In the genomic region with DNA sequence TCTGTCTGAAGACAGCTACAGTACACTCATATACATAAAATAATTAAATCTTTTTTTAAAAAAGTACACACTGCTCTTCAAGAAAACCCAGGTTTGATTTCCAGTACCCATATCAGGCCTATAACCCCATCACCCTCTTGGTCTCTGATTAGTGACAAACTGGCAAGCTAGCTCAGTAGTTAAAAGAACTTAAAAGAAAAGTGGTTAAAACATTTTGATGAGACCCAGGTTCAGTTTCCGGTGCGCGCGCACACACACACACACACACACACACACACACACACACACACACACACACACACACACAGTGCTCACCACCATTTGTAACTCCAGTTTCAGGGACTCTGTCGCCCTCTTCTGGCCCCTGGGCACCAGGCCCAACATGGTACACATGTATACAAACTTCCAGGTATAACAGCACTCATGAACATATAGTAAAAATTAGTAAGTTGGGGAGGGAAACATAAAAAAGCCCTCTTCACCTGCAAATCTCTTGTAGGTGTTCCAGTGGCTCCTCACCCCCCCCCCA, we compare ENCODE assay signal across 10 mouse cellular contexts. TPM values are rescaled to one million over a fixed set of nuclear protein-coding genes. Genes with fewer than 3 reads are reported as not detected.
DNase-seq lines count a peak whose midpoint lies in the region; ATAC-seq and TF ChIP-seq lines count a peak whose summit lies in the region.
"Had no signal": no experiment of that assay in that cellular context is flagged by ENCODE, and none has a peak within 500 bp of the region (broad histone marks: within the 10 kb centered on the region; RNA-seq: fewer than 3 reads in every experiment).

No protein-coding gene starts in this region.

- no peaks in the 10 kb centered on the region for H3K9me3 ChIP-seq in forebrain, embryonic 14.5 days (replicated peaks; ENCODE audit: control insufficient read depth, low read length)
- H3K9me3 ChIP-seq in forebrain, embryonic 15.5 days: peaks cover 3% of the 10 kb centered on the region; the same call in 1 of the 2 replicates
- peaks cover 2% of the 10 kb centered on the region; the same call in 1 of the 2 replicates for H3K9me3 ChIP-seq in midbrain, embryonic 11.5 days (ENCODE audit: control insufficient read depth, low read length)
- no peaks in the 10 kb centered on the region; the same call in 1 of the 2 replicates for H3K9me3 ChIP-seq in midbrain, embryonic 10.5 days (replicated peaks)
- H3K9me3 ChIP-seq in stomach, postnatal 0 days (ENCODE audit: control insufficient read depth, low read length): no peaks in the 10 kb centered on the region
- no peaks in the 10 kb centered on the region for H3K9me3 ChIP-seq in hindbrain, embryonic 16.5 days (ENCODE audit: control insufficient read depth, low read length)
- H3K9me3 ChIP-seq: embryonic facial prominence, embryonic 12.5 days; liver, embryonic 15.5 days had no signal

- no peak overlapping the region for H3K4me3 ChIP-seq in forebrain, embryonic 14.5 days (ENCODE audit: low read depth, low read length)
- no peak overlapping the region for H3K4me3 ChIP-seq in forebrain, embryonic 15.5 days
- no peak overlapping the region for H3K4me3 ChIP-seq in midbrain, embryonic 11.5 days (ENCODE audit: low read depth, low read length)
- H3K4me3 ChIP-seq in midbrain, embryonic 10.5 days: no peak overlapping the region
- H3K4me3 ChIP-seq in cortical plate, adult 2 months (ENCODE audit: insufficient read depth, low read length): no peak overlapping the region
- no peak overlapping the region for H3K4me3 ChIP-seq in stomach, postnatal 0 days (ENCODE audit: low read depth, low read length)
- H3K4me3 ChIP-seq in hindbrain, embryonic 16.5 days (ENCODE audit: low read length): no peak overlapping the region
- H3K4me3 ChIP-seq: embryonic facial prominence, embryonic 12.5 days; liver, embryonic 15.5 days had no signal

- H3K36me3 ChIP-seq in forebrain, embryonic 14.5 days (ENCODE audit: control insufficient read depth, insufficient read depth, low read length): peaks cover 23% of the 10 kb centered on the region
- H3K36me3 ChIP-seq in forebrain, embryonic 15.5 days: peaks cover 15% of the 10 kb centered on the region
- H3K36me3 ChIP-seq in midbrain, embryonic 11.5 days (ENCODE audit: control insufficient read depth, insufficient read depth, low read length): peaks cover 3% of the 10 kb centered on the region; the same call in 1 of the 2 replicates
- H3K36me3 ChIP-seq in midbrain, embryonic 10.5 days: peaks cover 32% of the 10 kb centered on the region
- peaks cover 4% of the 10 kb centered on the region; the same call in 1 of the 2 replicates for H3K36me3 ChIP-seq in stomach, postnatal 0 days (ENCODE audit: control insufficient read depth, insufficient read depth, low read length)
- peaks cover 9% of the 10 kb centered on the region for H3K36me3 ChIP-seq in hindbrain, embryonic 16.5 days (ENCODE audit: control insufficient read depth, insufficient read depth, low read length)

- H3K9ac ChIP-seq in forebrain, embryonic 14.5 days (ENCODE audit: low read length): no peak overlapping the region
- no peak overlapping the region for H3K9ac ChIP-seq in forebrain, embryonic 15.5 days (replicated peaks)
- H3K9ac ChIP-seq in midbrain, embryonic 11.5 days (ENCODE audit: low read length): no peak overlapping the region
- no peak overlapping the region for H3K9ac ChIP-seq in stomach, postnatal 0 days (ENCODE audit: low read length)
- H3K9ac ChIP-seq in hindbrain, embryonic 16.5 days (ENCODE audit: low read depth, low read length): no peak overlapping the region
- H3K9ac ChIP-seq: embryonic facial prominence, embryonic 12.5 days; liver, embryonic 15.5 days had no signal

- H3K27me3 ChIP-seq in forebrain, embryonic 14.5 days (replicated peaks; ENCODE audit: control insufficient read depth, insufficient read depth, low read length): no peaks in the 10 kb centered on the region
- no peaks in the 10 kb centered on the region for H3K27me3 ChIP-seq in forebrain, embryonic 15.5 days
- no peaks in the 10 kb centered on the region for H3K27me3 ChIP-seq in midbrain, embryonic 11.5 days (ENCODE audit: control insufficient read depth, insufficient read depth, low read length)
- H3K27me3 ChIP-seq in midbrain, embryonic 10.5 days (ENCODE audit: low read depth, poor library complexity, severe bottlenecking): no peaks in the 10 kb centered on the region
- H3K27me3 ChIP-seq in stomach, postnatal 0 days (ENCODE audit: control insufficient read depth, insufficient read depth, low read length): no peaks in the 10 kb centered on the region
- H3K27me3 ChIP-seq in hindbrain, embryonic 16.5 days (replicated peaks; ENCODE audit: control insufficient read depth, insufficient read depth, low read length): no peaks in the 10 kb centered on the region
- H3K27me3 ChIP-seq: embryonic facial prominence, embryonic 12.5 days; liver, embryonic 15.5 days had no signal

- no peak for TF ChIP-seq POLR2A in cortical plate, adult 2 months (IDR thresholded peaks at IDR 0.05; ENCODE audit: extremely low read depth, insufficient read depth, low read length)

- no peak overlapping the region for H3K4me2 ChIP-seq in forebrain, embryonic 14.5 days (ENCODE audit: low read length)
- no peak overlapping the region for H3K4me2 ChIP-seq in forebrain, embryonic 15.5 days (replicated peaks)
- H3K4me2 ChIP-seq in midbrain, embryonic 11.5 days: no peak overlapping the region
- H3K4me2 ChIP-seq in stomach, postnatal 0 days (replicated peaks; ENCODE audit: low read depth): no peak overlapping the region
- H3K4me2 ChIP-seq in hindbrain, embryonic 16.5 days (ENCODE audit: low read length): no peak overlapping the region
- H3K4me2 ChIP-seq: embryonic facial prominence, embryonic 12.5 days; liver, embryonic 15.5 days had no signal

- TF ChIP-seq CTCF in cortical plate, adult 2 months (IDR thresholded peaks at IDR 0.05; ENCODE audit: extremely low read depth, insufficient read depth, low read length): peak; percentile 40
- peak; percentile 80 for TF ChIP-seq CTCF in stomach, postnatal 0 days (IDR thresholded peaks at IDR 0.05; ENCODE audit: low read depth)

- peaks cover 5% of the 10 kb centered on the region for H3K4me1 ChIP-seq in forebrain, embryonic 14.5 days (ENCODE audit: control insufficient read depth, insufficient read depth, low read length)
- H3K4me1 ChIP-seq in forebrain, embryonic 15.5 days: peaks cover 11% of the 10 kb centered on the region
- peaks cover 6% of the 10 kb centered on the region for H3K4me1 ChIP-seq in midbrain, embryonic 11.5 days (ENCODE audit: control insufficient read depth, insufficient read depth, low read length)
- H3K4me1 ChIP-seq in midbrain, embryonic 10.5 days: peaks cover 13% of the 10 kb centered on the region
- no peaks in the 10 kb centered on the region for H3K4me1 ChIP-seq in cortical plate, adult 2 months (ENCODE audit: control insufficient read depth, insufficient read depth, low read length)
- H3K4me1 ChIP-seq in stomach, postnatal 0 days (replicated peaks; ENCODE audit: control insufficient read depth, insufficient read depth): no peaks in the 10 kb centered on the region
- H3K4me1 ChIP-seq in hindbrain, embryonic 16.5 days (ENCODE audit: control insufficient read depth, insufficient read depth, low read depth, low read length): peaks cover 7% of the 10 kb centered on the region

- no peak overlapping the region for H3K27ac ChIP-seq in forebrain, embryonic 14.5 days (ENCODE audit: low read depth, low read length)
- H3K27ac ChIP-seq in forebrain, embryonic 15.5 days (replicated peaks): no peak overlapping the region
- H3K27ac ChIP-seq in midbrain, embryonic 11.5 days (ENCODE audit: low read depth, low read length): no peak overlapping the region
- H3K27ac ChIP-seq in midbrain, embryonic 10.5 days (replicated peaks): no peak overlapping the region
- no peak overlapping the region for H3K27ac ChIP-seq in cortical plate, adult 2 months (ENCODE audit: insufficient read depth, low read length)
- H3K27ac ChIP-seq in stomach, postnatal 0 days (replicated peaks): no peak overlapping the region
- H3K27ac ChIP-seq in hindbrain, embryonic 16.5 days (ENCODE audit: low read depth, low read length): no peak overlapping the region
- H3K27ac ChIP-seq: embryonic facial prominence, embryonic 12.5 days; liver, embryonic 15.5 days had no signal

- 88% methylated on average over 5 of the region's 5 CpGs for WGBS in forebrain, embryonic 14.5 days
- 73% methylated on average over 5 of the region's 5 CpGs for WGBS in forebrain, embryonic 15.5 days
- WGBS in midbrain, embryonic 11.5 days: 87% methylated on average over 5 of the region's 5 CpGs
- WGBS in midbrain, embryonic 10.5 days: 73% methylated on average over 5 of the region's 5 CpGs
- 71% methylated on average over 4 of the region's 5 CpGs for WGBS in stomach, postnatal 0 days
- WGBS in hindbrain, embryonic 16.5 days: 78% methylated on average over 5 of the region's 5 CpGs

- no peak for TF ChIP-seq EP300 in stomach, postnatal 0 days (optimal IDR thresholded peaks at IDR 0.05)

- peak; percentile 30 for DNase-seq in forebrain, embryonic 14.5 days (ENCODE audit: low spot score)
- peak; percentile 45 for DNase-seq in midbrain, embryonic 11.5 days (ENCODE audit: low spot score, missing footprints)
- no peak for DNase-seq in midbrain, embryonic 10.5 days (ENCODE audit: low spot score)
- DNase-seq in stomach, postnatal 0 days (ENCODE audit: low spot score): peak; percentile 69
- no peak for DNase-seq in left cerebral cortex, adult 18-20 months (ENCODE audit: low spot score in 2 of 2)

- no peak for ATAC-seq in forebrain, embryonic 14.5 days
- ATAC-seq in forebrain, embryonic 15.5 days (replicated peaks): no peak
- ATAC-seq in midbrain, embryonic 11.5 days (ENCODE audit: low FRiP score): no peak
- no peak for ATAC-seq in stomach, postnatal 0 days (ENCODE audit: low FRiP score, low TSS enrichment)
- no peak for ATAC-seq in hindbrain, embryonic 16.5 days

RNA-seq across cellular contexts. Expression of a gene that starts 4.7 kb away (rescaled TPM):
- 3.0 and 5.2 TPM in 2 replicates for polyA plus RNA-seq in forebrain, embryonic 14.5 days (2014; fragmentation: Nextera tagmentation; extraction: Ambion mirVana)
- 3.8 and 4.0 TPM in 2 replicates for polyA plus RNA-seq in forebrain, embryonic 15.5 days (2015; fragmentation: Nextera tagmentation; extraction: Ambion mirVana)
- 1.4 and 2.3 TPM in 2 replicates for polyA plus RNA-seq in midbrain, embryonic 11.5 days (2014; fragmentation: Nextera tagmentation; extraction: Ambion mirVana)
- polyA plus RNA-seq in midbrain, embryonic 10.5 days (2016; fragmentation: Nextera tagmentation; extraction: Ambion mirVana): 1.8 and 2.3 TPM in 2 replicates
- polyA plus RNA-seq in cortical plate, adult 2 months (2012; rRNA removed): 8.8 and 10.4 TPM in 2 replicates
- 0.86 and 1.2 TPM in 2 replicates for polyA plus RNA-seq in stomach, postnatal 0 days (2015; fragmentation: Nextera tagmentation; extraction: Ambion mirVana)
- total RNA-seq in left cerebral cortex, adult 18-20 months (2021): 1 to 10 TPM; 7.1 to 8.0 TPM
- 3.3 and 4.3 TPM in 2 replicates for polyA plus RNA-seq in hindbrain, embryonic 16.5 days (2015; fragmentation: Nextera tagmentation; extraction: Ambion mirVana)

RNA-seq across cellular contexts. Expression of a gene that starts 10.4 kb away (rescaled TPM):
- polyA plus RNA-seq in forebrain, embryonic 14.5 days (2014; fragmentation: Nextera tagmentation; extraction: Ambion mirVana): 78.3 and 82.6 TPM in 2 replicates
- polyA plus RNA-seq in forebrain, embryonic 15.5 days (2015; fragmentation: Nextera tagmentation; extraction: Ambion mirVana): 146 and 149 TPM in 2 replicates
- 64.8 and 69.8 TPM in 2 replicates for polyA plus RNA-seq in midbrain, embryonic 11.5 days (2014; fragmentation: Nextera tagmentation; extraction: Ambion mirVana)
- 146 and 155 TPM in 2 replicates for polyA plus RNA-seq in midbrain, embryonic 10.5 days (2016; fragmentation: Nextera tagmentation; extraction: Ambion mirVana)
- 138 and 141 TPM in 2 replicates for polyA plus RNA-seq in cortical plate, adult 2 months (2012; rRNA removed)
- polyA plus RNA-seq in stomach, postnatal 0 days (2015; fragmentation: Nextera tagmentation; extraction: Ambion mirVana): 68.8 and 71.1 TPM in 2 replicates
- 100 to 1,000 TPM; 189 to 191 TPM for total RNA-seq in left cerebral cortex, adult 18-20 months (2021)
- 123 and 143 TPM in 2 replicates for polyA plus RNA-seq in hindbrain, embryonic 16.5 days (2015; fragmentation: Nextera tagmentation; extraction: Ambion mirVana)

RNA-seq across cellular contexts. Expression of a gene that starts 10.4 kb away (rescaled TPM):
- polyA plus RNA-seq in forebrain, embryonic 14.5 days (2014; fragmentation: Nextera tagmentation; extraction: Ambion mirVana): 45.9 and 46.0 TPM in 2 replicates
- 57.8 and 62.0 TPM in 2 replicates for polyA plus RNA-seq in forebrain, embryonic 15.5 days (2015; fragmentation: Nextera tagmentation; extraction: Ambion mirVana)
- 31.9 and 32.7 TPM in 2 replicates for polyA plus RNA-seq in midbrain, embryonic 11.5 days (2014; fragmentation: Nextera tagmentation; extraction: Ambion mirVana)
- polyA plus RNA-seq in midbrain, embryonic 10.5 days (2016; fragmentation: Nextera tagmentation; extraction: Ambion mirVana): 39.4 and 43.5 TPM in 2 replicates
- polyA plus RNA-seq in cortical plate, adult 2 months (2012; rRNA removed): 71.3 and 77.3 TPM in 2 replicates
- polyA plus RNA-seq in stomach, postnatal 0 days (2015; fragmentation: Nextera tagmentation; extraction: Ambion mirVana): 41.7 and 41.8 TPM in 2 replicates
- 10 to 100 TPM; 43.3 to 47.9 TPM for total RNA-seq in left cerebral cortex, adult 18-20 months (2021)
- 51.2 and 54.7 TPM in 2 replicates for polyA plus RNA-seq in hindbrain, embryonic 16.5 days (2015; fragmentation: Nextera tagmentation; extraction: Ambion mirVana)

RNA-seq across cellular contexts. Expression of a gene that starts 14.0 kb away (rescaled TPM):
- 0.11 and 0.32 TPM in 2 replicates for polyA plus RNA-seq in forebrain, embryonic 14.5 days (2014; fragmentation: Nextera tagmentation; extraction: Ambion mirVana)
- polyA plus RNA-seq in forebrain, embryonic 15.5 days (2015; fragmentation: Nextera tagmentation; extraction: Ambion mirVana): 0.49 and 0.74 TPM in 2 replicates
- 0.49 and 0.65 TPM in 2 replicates for polyA plus RNA-seq in midbrain, embryonic 11.5 days (2014; fragmentation: Nextera tagmentation; extraction: Ambion mirVana)
- 0.60 and 1.2 TPM in 2 replicates for polyA plus RNA-seq in midbrain, embryonic 10.5 days (2016; fragmentation: Nextera tagmentation; extraction: Ambion mirVana)
- 3.2 and 3.8 TPM in 2 replicates for polyA plus RNA-seq in cortical plate, adult 2 months (2012; rRNA removed)
- polyA plus RNA-seq in stomach, postnatal 0 days (2015; fragmentation: Nextera tagmentation; extraction: Ambion mirVana): 45.5 and 48.2 TPM in 2 replicates
- 1 to 10 TPM; 3.6 to 4.7 TPM for total RNA-seq in left cerebral cortex, adult 18-20 months (2021)
- polyA plus RNA-seq in hindbrain, embryonic 16.5 days (2015; fragmentation: Nextera tagmentation; extraction: Ambion mirVana): 4.1 and 4.7 TPM in 2 replicates

RNA-seq across cellular contexts. Expression of a gene that starts 26.9 kb away (rescaled TPM):
- polyA plus RNA-seq in forebrain, embryonic 14.5 days (2014; fragmentation: Nextera tagmentation; extraction: Ambion mirVana): 53.9 and 60.5 TPM in 2 replicates
- 56.6 and 57.3 TPM in 2 replicates for polyA plus RNA-seq in forebrain, embryonic 15.5 days (2015; fragmentation: Nextera tagmentation; extraction: Ambion mirVana)
- polyA plus RNA-seq in midbrain, embryonic 11.5 days (2014; fragmentation: Nextera tagmentation; extraction: Ambion mirVana): 45.1 and 46.7 TPM in 2 replicates
- 48.5 and 48.9 TPM in 2 replicates for polyA plus RNA-seq in midbrain, embryonic 10.5 days (2016; fragmentation: Nextera tagmentation; extraction: Ambion mirVana)
- 45.0 and 50.2 TPM in 2 replicates for polyA plus RNA-seq in cortical plate, adult 2 months (2012; rRNA removed)
- 32.8 and 36.3 TPM in 2 replicates for polyA plus RNA-seq in stomach, postnatal 0 days (2015; fragmentation: Nextera tagmentation; extraction: Ambion mirVana)
- total RNA-seq in left cerebral cortex, adult 18-20 months (2021): 10 to 100 TPM; 43.7 to 43.9 TPM
- polyA plus RNA-seq in hindbrain, embryonic 16.5 days (2015; fragmentation: Nextera tagmentation; extraction: Ambion mirVana): 46.5 and 49.5 TPM in 2 replicates

Comparison
In these comparisons a context has a peak if more than half of its experiments do, and no peak if none do; other contexts are left out.
1. DNase-seq: peak in forebrain, embryonic 14.5 days (single experiment), midbrain, embryonic 11.5 days (single experiment) and stomach, postnatal 0 days (single experiment); none in midbrain, embryonic 10.5 days (single experiment) and left cerebral cortex, adult 18-20 months (0 of 2).